Mouse (Mus musculus) small intestine, adult 10 weeks (tissue): ENCODE data around the gene Agtrap. TPM values are rescaled to one million over a fixed set of nuclear protein-coding genes. Genes with fewer than 3 reads are reported as not detected.

Experiments
- polyA plus RNA-seq: library from polyadenylated mRNA; stranded (reverse); fragments of 350-450 nt; fragmentation: Illumina TruSeq; extraction: RNeasy Lipid Tissue Mini Kit (QIAGEN cat#74804); gene quantifications from one replicate; pipeline ENCODE4 v1.2.3, GENCODE M21; 2014; ENCODE audit warnings: low replicate concordance

The Agtrap gene
- polyA plus RNA-seq, result 3.7 TPM

GRCm38 (mm10) chr4:148087907-148088527 lies at the start of gene Agtrap:
Gene Agtrap (minus strand): TSS chr4:148088031.

DNA sequence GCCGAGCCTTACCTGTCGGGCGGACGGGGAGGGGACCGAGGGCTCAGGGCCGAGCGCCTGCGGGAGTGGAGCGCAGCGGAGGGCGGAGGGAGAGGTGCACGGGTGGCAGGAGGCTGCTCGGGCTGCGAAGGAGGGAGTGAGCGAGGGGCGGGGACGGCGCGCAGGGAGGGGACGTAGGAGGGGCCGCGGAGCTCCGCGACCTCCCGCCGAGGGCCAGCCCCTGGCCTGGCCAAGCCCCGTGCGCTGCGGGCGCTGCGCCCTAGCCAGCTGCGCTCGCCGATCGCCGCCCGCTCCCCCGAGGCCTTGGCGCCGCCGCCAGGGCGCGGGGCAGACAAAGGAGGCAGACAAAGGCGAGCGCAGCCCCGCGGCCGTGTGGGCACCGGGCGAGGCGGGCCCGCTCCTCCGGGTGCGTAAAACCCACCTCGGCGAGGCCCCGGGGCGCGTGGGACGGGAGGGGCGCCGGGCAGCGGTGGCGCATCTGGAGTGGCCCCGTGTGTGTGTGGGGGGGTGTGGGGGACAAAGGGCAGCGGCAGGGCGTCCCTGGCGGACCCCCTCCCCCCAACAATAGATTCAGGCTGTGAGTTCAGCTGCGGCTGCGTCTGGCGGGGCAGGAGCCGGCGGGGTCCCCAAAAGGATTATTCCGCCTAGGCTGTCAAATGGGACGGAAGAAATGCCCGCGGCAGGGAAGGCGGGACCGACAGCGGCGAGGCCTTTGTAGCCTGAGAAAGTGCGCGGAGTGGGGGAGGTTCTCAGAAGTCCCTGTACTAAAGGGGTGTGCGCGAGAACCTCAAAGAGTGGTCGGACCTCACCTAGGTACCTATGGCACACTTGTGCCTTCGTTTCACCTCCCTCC lies 43.0 kb upstream of the Agtrap start, which contains the start of gene Draxin:
TSS of gene Draxin (minus strand) at position 138 of the 853 bp plus-strand sequence.

DNA sequence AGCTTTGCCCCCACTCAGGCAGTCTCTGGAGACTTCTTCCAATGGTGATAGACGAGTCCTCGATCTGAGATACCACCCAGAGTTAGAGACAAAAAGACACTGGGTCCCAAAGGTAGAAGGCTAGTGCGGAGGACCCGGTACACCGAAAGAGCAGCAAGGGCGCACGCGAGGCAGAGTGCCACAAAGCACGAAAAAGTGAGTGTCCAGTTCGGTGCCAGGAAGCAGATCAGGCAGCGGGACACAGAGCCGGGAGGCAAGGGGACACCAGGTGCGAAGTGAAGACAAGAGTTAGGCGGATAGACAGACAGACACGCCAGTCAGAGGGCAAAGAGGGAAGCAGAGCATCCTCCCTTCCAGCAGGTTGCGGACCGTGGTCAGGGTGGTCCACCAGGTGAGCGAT lies 42.3 kb upstream of the Agtrap start, which contains the start of gene Mad2l2:
TSS of gene Mad2l2 (plus strand) at position 252 of the 400 bp plus-strand sequence.

GRCm38 (mm10) chr4:148038600-148039253 lies 49.1 kb downstream of the Agtrap start, which contains the start of the genes Clcn6 and Mthfr:
Gene Clcn6 (minus strand): TSS chr4:148038821.
Gene Mthfr (plus strand): TSS chr4:148039077.

Other genes starting within 250 kb of the Agtrap start
- 18.8 TPM for gene Zfp933, start 239.7 kb downstream of the Agtrap start, polyA plus RNA-seq
- gene Miip, start 219.2 kb downstream of the Agtrap start, polyA plus RNA-seq, result not detected
- 5.2 TPM for gene Fv1, start 219.1 kb downstream of the Agtrap start, polyA plus RNA-seq
- gene Mfn2, start 183.3 kb downstream of the Agtrap start, polyA plus RNA-seq, result 18.8 TPM
- gene Plod1, start 151.3 kb downstream of the Agtrap start, polyA plus RNA-seq, result 0.52 TPM
- gene 2510039O18Rik, start 147.1 kb downstream of the Agtrap start, polyA plus RNA-seq, result 11.4 TPM
- gene Nppb, start 102.2 kb downstream of the Agtrap start, polyA plus RNA-seq, result not detected
- not detected for gene Nppa, start 87.3 kb downstream of the Agtrap start, polyA plus RNA-seq
- 0.63 TPM for gene Clcn6, start 49.2 kb downstream of the Agtrap start, polyA plus RNA-seq
- gene Mthfr, start 49.0 kb downstream of the Agtrap start, polyA plus RNA-seq, result 0.78 TPM
- 1.0 TPM for gene Mad2l2, start 42.4 kb upstream of the Agtrap start, polyA plus RNA-seq
- not detected for gene Draxin, start 42.7 kb upstream of the Agtrap start, polyA plus RNA-seq
- 0.41 TPM for gene Fbxo6, start 64.1 kb upstream of the Agtrap start, polyA plus RNA-seq
- 0.82 TPM for gene Fbxo44, start 72.5 kb upstream of the Agtrap start, polyA plus RNA-seq
- not detected for gene Fbxo2, start 72.6 kb upstream of the Agtrap start, polyA plus RNA-seq
- gene Disp3, start 199.9 kb upstream of the Agtrap start, polyA plus RNA-seq, result not detected